Mouse (Mus musculus): ENCODE measurements at regions not wholly inside any gene's neighbourhood (a gene's known extent, or its start where the extent isn't known, plus 50 kb on each side); places are given as distances from the start of the nearest gene placed in this dataset.

- ATAC-seq (replicated peaks; ENCODE audit: low read depth, poor library complexity, severe bottlenecking): no peak
These were observed 157.3 kb upstream of the Zfp618 start for GRCm38 (mm10) chr4:62807926-62808552.

- no peak for ATAC-seq (replicated peaks; ENCODE audit: low read depth, poor library complexity, severe bottlenecking)
These were observed 156.8 kb upstream of the Zfp618 start for GRCm38 (mm10) chr4:62808553-62808950.

DNA sequence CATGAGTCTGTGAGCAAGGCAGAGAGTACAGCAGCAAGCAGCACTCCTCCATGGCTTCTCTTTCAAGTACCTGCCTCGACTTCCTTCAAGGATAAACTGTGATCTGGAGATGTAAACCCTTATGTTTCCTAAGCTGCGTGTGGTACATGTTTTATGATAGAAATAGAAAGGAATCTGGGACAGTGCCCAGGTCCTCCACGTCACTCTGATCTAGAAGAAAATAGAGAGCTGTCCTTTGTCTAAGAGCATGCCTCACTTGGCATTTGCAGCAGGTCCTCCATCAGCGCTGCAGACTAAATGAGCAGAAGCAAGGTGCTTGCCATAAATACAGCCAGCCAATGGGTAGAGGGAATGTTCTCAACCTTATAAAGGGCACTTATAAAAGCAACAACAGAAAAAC lies 156.3 kb upstream of the Zfp618 start:
- ATAC-seq (replicated peaks; ENCODE audit: low read depth, poor library complexity, severe bottlenecking): no peak

DNA sequence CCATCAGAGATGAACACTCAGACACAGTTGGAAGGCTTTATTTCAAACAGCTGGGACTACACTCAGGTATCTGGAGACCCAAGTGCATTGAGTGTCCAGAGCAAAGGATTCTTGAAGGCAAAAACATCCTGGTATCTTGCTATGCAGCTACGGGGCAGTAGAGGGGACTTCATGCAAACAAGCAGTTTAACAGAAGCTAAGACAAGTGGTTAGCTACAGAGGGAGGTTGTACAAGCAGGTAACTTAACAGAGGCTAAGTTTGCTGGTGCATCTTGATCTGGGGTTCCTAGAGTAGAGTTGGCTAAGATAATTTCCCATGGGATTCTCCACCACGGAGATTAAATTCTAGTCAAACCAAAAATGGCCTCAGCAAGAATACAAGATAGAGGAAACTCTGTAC lies 145.5 kb upstream of the Zfp618 start:
- ATAC-seq (replicated peaks; ENCODE audit: low read depth, poor library complexity, severe bottlenecking): no peak

GRCm38 (mm10) chr4:62821288-62821687 lies 144.1 kb upstream of the Zfp618 start:
- ATAC-seq (replicated peaks; ENCODE audit: low read depth, poor library complexity, severe bottlenecking): 0 out of 2 replicates have a peak, but pooled peaks have one; percentile 42

- ATAC-seq (replicated peaks; ENCODE audit: low read depth, poor library complexity, severe bottlenecking): peak; percentile 63
These were observed 142.8 kb upstream of the Zfp618 start for GRCm38 (mm10) chr4:62822568-62822967.

- ATAC-seq (replicated peaks; ENCODE audit: low read depth, poor library complexity, severe bottlenecking): 0 out of 2 replicates have a peak, but pooled peaks have one; percentile 5
These were observed 142.3 kb upstream of the Zfp618 start for GRCm38 (mm10) chr4:62823082-62823481.

GRCm38 (mm10) chr4:62823555-62824250 lies 141.7 kb upstream of the Zfp618 start:
- ATAC-seq (replicated peaks; ENCODE audit: low read depth, poor library complexity, severe bottlenecking): no peak

GRCm38 (mm10) chr4:62824581-62824980 lies 140.8 kb upstream of the Zfp618 start:
- ATAC-seq (replicated peaks; ENCODE audit: low read depth, poor library complexity, severe bottlenecking): no peak

DNA sequence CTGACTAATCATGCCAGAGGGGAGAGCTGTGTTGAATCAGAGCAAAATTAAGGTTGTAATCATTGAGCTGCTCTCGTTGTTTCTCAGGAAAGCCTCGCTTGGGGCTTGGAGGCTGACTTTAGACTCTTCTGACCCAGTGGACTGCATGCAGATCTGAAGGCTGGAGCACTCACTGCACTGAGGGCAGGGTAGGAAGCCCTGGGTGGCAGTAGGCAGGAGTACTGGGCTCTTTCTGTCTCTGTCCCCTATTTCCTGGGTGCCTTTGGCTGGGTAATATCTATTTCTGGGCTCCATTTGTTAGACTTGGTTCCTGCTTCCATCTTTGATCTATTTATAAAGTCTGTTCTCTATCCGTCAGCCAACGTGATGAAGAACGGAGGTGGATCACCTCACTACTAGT lies 140.1 kb upstream of the Zfp618 start:
- no peak for ATAC-seq (replicated peaks; ENCODE audit: low read depth, poor library complexity, severe bottlenecking)

GRCm38 (mm10) chr4:62828963-62829362 lies 136.4 kb upstream of the Zfp618 start:
- no peak for ATAC-seq (replicated peaks; ENCODE audit: low read depth, poor library complexity, severe bottlenecking)

GRCm38 (mm10) chr4:62833944-62834343 lies 131.4 kb upstream of the Zfp618 start:
- ATAC-seq (replicated peaks; ENCODE audit: low read depth, poor library complexity, severe bottlenecking): peak; percentile 65

DNA sequence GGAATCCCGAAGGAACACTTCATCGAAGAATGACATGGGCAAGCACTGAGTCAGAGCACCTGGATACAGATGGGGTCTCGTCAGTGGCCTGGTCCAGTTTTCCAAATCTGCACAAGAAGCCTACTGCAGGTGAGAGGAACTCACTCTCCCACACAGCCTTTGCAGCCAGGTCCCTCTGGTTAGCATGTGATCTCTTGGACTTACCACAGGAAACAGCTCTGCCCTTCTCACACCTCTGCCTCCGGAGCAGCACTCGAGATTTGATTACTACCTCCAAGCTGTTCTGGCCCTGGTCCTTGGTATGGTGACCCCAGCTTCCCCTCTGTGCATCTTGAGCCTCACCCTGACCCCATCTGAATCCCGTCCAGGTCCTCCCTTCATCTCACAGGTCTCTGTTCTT lies 128.5 kb upstream of the Zfp618 start:
- no peak for ATAC-seq (replicated peaks; ENCODE audit: low read depth, poor library complexity, severe bottlenecking)

- ATAC-seq (replicated peaks; ENCODE audit: low read depth, poor library complexity, severe bottlenecking): no peak
These were observed 114.8 kb upstream of the Zfp618 start for GRCm38 (mm10) chr4:62850526-62850925.

GRCm38 (mm10) chr4:62853335-62853734 lies 112.0 kb upstream of the Zfp618 start:
- no peak for ATAC-seq (replicated peaks; ENCODE audit: low read depth, poor library complexity, severe bottlenecking)

GRCm38 (mm10) chr4:62856406-62856805 lies 109.0 kb upstream of the Zfp618 start:
- no peak for ATAC-seq (replicated peaks; ENCODE audit: low read depth, poor library complexity, severe bottlenecking)

- no peak for ATAC-seq (replicated peaks; ENCODE audit: low read depth, poor library complexity, severe bottlenecking)
These were observed 102.6 kb upstream of the Zfp618 start for GRCm38 (mm10) chr4:62862756-62863155.

DNA sequence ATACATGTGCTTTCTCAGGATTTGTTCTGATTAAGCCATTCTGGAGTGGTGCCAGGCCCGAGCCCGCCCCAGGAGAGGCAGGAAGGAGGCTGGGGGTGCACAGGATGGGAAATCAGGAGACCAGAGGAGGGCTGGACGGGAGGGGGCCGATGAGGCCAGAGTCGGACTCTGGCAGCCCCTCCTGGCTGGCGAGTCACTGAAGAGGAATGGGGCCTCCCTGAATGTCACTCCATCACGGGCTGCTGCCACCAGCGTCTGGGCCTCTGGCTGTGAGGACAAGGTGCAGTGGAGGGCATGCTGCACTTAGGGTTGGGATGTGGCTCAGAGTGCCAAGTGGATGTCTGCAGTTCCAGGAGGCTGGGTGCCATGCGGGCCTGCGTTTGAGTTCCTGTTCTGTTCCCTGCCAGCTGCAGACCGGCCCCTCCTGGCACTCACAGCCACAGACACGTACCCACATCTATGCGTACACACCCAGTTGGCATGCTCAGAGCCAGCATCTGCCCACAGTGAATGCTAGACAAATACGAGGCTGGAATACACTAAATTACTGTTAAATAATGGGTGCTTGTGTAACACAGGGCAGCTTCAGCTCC lies 94.9 kb upstream of the Zfp618 start:
- ATAC-seq (replicated peaks; ENCODE audit: low read depth, poor library complexity, severe bottlenecking): no peak

- ATAC-seq (replicated peaks; ENCODE audit: low read depth, poor library complexity, severe bottlenecking): no peak
These were observed 92.8 kb upstream of the Zfp618 start for GRCm38 (mm10) chr4:62872562-62872961.

DNA sequence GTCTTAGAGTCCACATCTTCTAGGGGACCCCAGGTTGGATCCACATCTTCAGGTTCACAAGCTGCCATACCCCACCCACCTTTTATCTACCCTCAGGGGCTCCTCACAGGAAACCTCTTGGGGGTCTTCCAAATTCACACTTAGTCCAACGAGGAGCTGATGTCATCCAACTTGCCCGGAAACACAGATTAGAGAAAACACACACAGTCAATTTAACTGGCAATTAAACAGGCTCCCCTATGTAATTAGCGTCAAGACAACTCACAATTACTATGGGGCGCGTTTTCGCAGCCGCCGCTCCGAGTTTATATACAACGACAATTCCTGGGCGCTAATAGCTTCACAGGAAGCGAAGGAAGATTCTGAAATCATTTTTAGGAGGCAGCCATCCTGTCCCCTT lies 91.4 kb upstream of the Zfp618 start:
- ATAC-seq (replicated peaks; ENCODE audit: low read depth, poor library complexity, severe bottlenecking): no peak

- no peak for ATAC-seq (replicated peaks; ENCODE audit: low read depth, poor library complexity, severe bottlenecking)
These were observed 87.3 kb upstream of the Zfp618 start for GRCm38 (mm10) chr4:62878063-62878462.

All from common myeloid progenitor, adult 5-6 weeks (primary cell).